In genomic region chr4:150258388-150258787, GRCm38 (mm10) we compare ENCODE assay signal across 11 mouse cellular contexts. TPM values are rescaled to one million over a fixed set of nuclear protein-coding genes. Genes with fewer than 3 reads are reported as not detected.
DNase-seq lines count a peak whose midpoint lies in the region; ATAC-seq lines count a peak whose summit lies in the region.
"Had no signal": no experiment of that assay in that cellular context is flagged by ENCODE, and none has a peak within 500 bp of the region (broad histone marks: within the 10 kb centered on the region; RNA-seq: fewer than 3 reads in every experiment).

No protein-coding gene starts in this region.

- WGBS in heart, embryonic 15.5 days = 61% methylated on average over 14 of the region's 14 CpGs
- 56% methylated on average over 14 of the region's 14 CpGs for WGBS in embryonic facial prominence, embryonic 15.5 days
- WGBS in limb, embryonic 13.5 days = 62% methylated on average over 14 of the region's 14 CpGs

- no peak for DNase-seq in heart, adult 8-10 months (ENCODE audit: low spot score)
- peak; percentile 89 for DNase-seq in brain, adult 2 months (ENCODE audit: low read depth, low spot score)
- DNase-seq in liver = no peak
- no peak for DNase-seq in spleen, postnatal 36 days (ENCODE audit: low spot score in 2 of 2)
- no peak for DNase-seq in frontal cortex, postnatal 25 days (ENCODE audit: low spot score in 2 of 2)
- DNase-seq: right cerebral cortex, postnatal 14 days had no signal

- peak overlapping the region; percentile 4 for H3K9ac ChIP-seq in heart, embryonic 15.5 days
- H3K9ac ChIP-seq in embryonic facial prominence, embryonic 15.5 days = no peak overlapping the region
- H3K9ac ChIP-seq in limb, embryonic 13.5 days = peak overlapping the region; percentile 13; the same call in 1 of the 2 replicates
- H3K9ac ChIP-seq: liver, embryonic 12.5 days had no signal

- H3K4me2 ChIP-seq in heart, embryonic 15.5 days = peak overlapping the region; percentile 30
- no peak overlapping the region for H3K4me2 ChIP-seq in embryonic facial prominence, embryonic 15.5 days (replicated peaks)
- H3K4me2 ChIP-seq in limb, embryonic 13.5 days (replicated peaks) = no peak overlapping the region
- H3K4me2 ChIP-seq: liver, embryonic 12.5 days had no signal

- H3K4me1 ChIP-seq in heart, embryonic 15.5 days (replicated peaks) = peaks cover 24% of the 10 kb centered on the region
- peaks cover 21% of the 10 kb centered on the region for H3K4me1 ChIP-seq in embryonic facial prominence, embryonic 15.5 days
- peaks cover 16% of the 10 kb centered on the region for H3K4me1 ChIP-seq in limb, embryonic 13.5 days
- H3K4me1 ChIP-seq: liver, embryonic 12.5 days had no signal

- no peaks in the 10 kb centered on the region for H3K27me3 ChIP-seq in heart, embryonic 15.5 days
- H3K27me3 ChIP-seq in embryonic facial prominence, embryonic 15.5 days = no peaks in the 10 kb centered on the region
- H3K27me3 ChIP-seq in limb, embryonic 13.5 days = no peaks in the 10 kb centered on the region
- H3K27me3 ChIP-seq: liver, embryonic 12.5 days had no signal

- peak overlapping the region; percentile 83 for H3K27ac ChIP-seq in heart, embryonic 15.5 days
- peak overlapping the region; percentile 40; the same call in 1 of the 2 replicates for H3K27ac ChIP-seq in embryonic facial prominence, embryonic 15.5 days (replicated peaks)
- no peak overlapping the region; the same call in 1 of the 2 replicates for H3K27ac ChIP-seq in limb, embryonic 13.5 days
- H3K27ac ChIP-seq: liver, embryonic 12.5 days had no signal

- no peak overlapping the region for H3K4me3 ChIP-seq in heart, embryonic 15.5 days
- no peak overlapping the region for H3K4me3 ChIP-seq in embryonic facial prominence, embryonic 15.5 days (replicated peaks)
- H3K4me3 ChIP-seq in limb, embryonic 13.5 days = no peak overlapping the region
- H3K4me3 ChIP-seq: liver, embryonic 12.5 days had no signal

- no peaks in the 10 kb centered on the region for H3K36me3 ChIP-seq in heart, embryonic 15.5 days
- no peaks in the 10 kb centered on the region for H3K36me3 ChIP-seq in embryonic facial prominence, embryonic 15.5 days
- H3K36me3 ChIP-seq in limb, embryonic 13.5 days = no peaks in the 10 kb centered on the region
- H3K36me3 ChIP-seq: liver, embryonic 12.5 days had no signal

- H3K9me3 ChIP-seq in heart, embryonic 15.5 days (replicated peaks) = no peaks in the 10 kb centered on the region
- no peaks in the 10 kb centered on the region for H3K9me3 ChIP-seq in embryonic facial prominence, embryonic 15.5 days (replicated peaks)
- H3K9me3 ChIP-seq in limb, embryonic 13.5 days = no peaks in the 10 kb centered on the region
- H3K9me3 ChIP-seq: liver, embryonic 12.5 days had no signal

- no peak for ATAC-seq in heart, embryonic 15.5 days (replicated peaks; ENCODE audit: insufficient number of reproducible peaks, insufficient read depth, low FRiP score, low read depth)
- ATAC-seq in embryonic facial prominence, embryonic 15.5 days (ENCODE audit: insufficient number of reproducible peaks, low FRiP score, low TSS enrichment, low read depth) = no peak
- no peak for ATAC-seq in limb, embryonic 13.5 days (ENCODE audit: low FRiP score, low read depth)

RNA-seq across cellular contexts. Expression of gene Eno1, which starts 21.9 kb away (rescaled TPM):
- polyA plus RNA-seq in heart, embryonic 15.5 days (2015; fragmentation: Nextera tagmentation; extraction: Ambion mirVana) = 1,686 and 1,690 TPM in 2 replicates
- 100 to 1,000 TPM; 110 to 133 (median 121) TPM for total RNA-seq in heart, adult 8-10 months (2022)
- 1,331 and 1,435 TPM in 2 replicates for polyA plus RNA-seq in embryonic facial prominence, embryonic 15.5 days (2015; fragmentation: Nextera tagmentation; extraction: Ambion mirVana)
- polyA plus RNA-seq in limb, embryonic 13.5 days (2015; fragmentation: Nextera tagmentation; extraction: Ambion mirVana) = 1,739 and 1,773 TPM in 2 replicates

RNA-seq across cellular contexts. Expression of gene Rere, which starts 23.1 kb away (rescaled TPM):
- polyA plus RNA-seq in heart, embryonic 15.5 days (2015; fragmentation: Nextera tagmentation; extraction: Ambion mirVana) = 17.6 and 26.1 TPM in 2 replicates
- total RNA-seq in heart, adult 8-10 months (2022) = 10 to 100 TPM; 34.8 to 57.6 (median 51.3) TPM
- 26.5 and 27.2 TPM in 2 replicates for polyA plus RNA-seq in embryonic facial prominence, embryonic 15.5 days (2015; fragmentation: Nextera tagmentation; extraction: Ambion mirVana)
- 24.1 and 24.2 TPM in 2 replicates for polyA plus RNA-seq in limb, embryonic 13.5 days (2015; fragmentation: Nextera tagmentation; extraction: Ambion mirVana)

RNA-seq across cellular contexts. Expression of gene Car6, which starts 57.3 kb away (rescaled TPM):
- not detected in 2 replicates for polyA plus RNA-seq in heart, embryonic 15.5 days (2015; fragmentation: Nextera tagmentation; extraction: Ambion mirVana)
- under 1 TPM in 1 of 4 experiments, not detected in 3; 0.29 TPM for total RNA-seq in heart, adult 8-10 months (2022)
- 0.37 and 0.84 TPM in 2 replicates for polyA plus RNA-seq in embryonic facial prominence, embryonic 15.5 days (2015; fragmentation: Nextera tagmentation; extraction: Ambion mirVana)
- polyA plus RNA-seq in limb, embryonic 13.5 days (2015; fragmentation: Nextera tagmentation; extraction: Ambion mirVana) = 0.50 and 0.55 TPM in 2 replicates
- total RNA-seq: hematopoietic stem cell, adult 5-6 weeks had no signal
- polyA plus RNA-seq: liver, embryonic 12.5 days had no signal
